Mouse (Mus musculus): Measurements from ENCODE around the gene Il2rg. TPM values are rescaled to one million over a fixed set of nuclear protein-coding genes. Genes with fewer than 3 reads are reported as not detected.

The Il2rg gene
- polyA plus RNA-seq, 1 experiment: 0.84 TPM

DNA sequence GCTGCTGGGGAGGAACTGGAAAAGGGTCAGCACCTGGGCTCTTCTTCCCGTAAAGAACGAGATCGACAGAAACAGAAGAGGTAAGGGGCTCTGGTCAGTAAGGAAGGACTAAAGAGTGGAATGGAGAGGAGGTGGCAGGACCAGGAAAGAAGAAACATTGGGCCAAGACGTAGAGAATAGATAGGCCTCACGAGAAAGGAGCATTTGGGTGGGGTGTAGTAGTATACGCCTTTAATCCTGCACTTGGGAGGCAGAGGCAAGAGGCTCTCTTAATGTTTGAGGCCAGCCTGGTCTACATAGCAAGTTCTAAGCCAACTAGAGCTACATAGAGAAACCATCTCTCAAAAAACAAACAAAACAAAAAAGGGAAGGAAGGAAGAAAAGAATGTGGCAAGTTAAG lies 20.4 kb upstream of the Il2rg start:
- Histone ChIP-seq H3K27me3 (ENCODE audit: control insufficient read depth, insufficient read depth, low read length, poor library complexity, severe bottlenecking) (no peaks in the 10 kb centered on the region), H3K36me3 (ENCODE audit: control insufficient read depth, insufficient read depth, low read length, poor library complexity, severe bottlenecking) (peaks cover 17% of the 10 kb centered on the region)
- TF ChIP-seq POLR2A (IDR thresholded peaks at IDR 0.05; ENCODE audit: insufficient read depth, low read length): no peak
- no peak for TF ChIP-seq EP300 (IDR thresholded peaks at IDR 0.05; ENCODE audit: insufficient read depth, low read depth, low read length)
- no peak for TF ChIP-seq CTCF (IDR thresholded peaks at IDR 0.05; ENCODE audit: low read depth, low read length)

GRCm38 (mm10) chrX:101287543-101287942 lies 19.5 kb upstream of the Il2rg start:
- TF ChIP-seq EP300 (IDR thresholded peaks at IDR 0.05; ENCODE audit: insufficient read depth, low read depth, low read length): no peak
- no peak for TF ChIP-seq CTCF (IDR thresholded peaks at IDR 0.05; ENCODE audit: low read depth, low read length)
- no peak for TF ChIP-seq POLR2A (IDR thresholded peaks at IDR 0.05; ENCODE audit: insufficient read depth, low read length)
- Histone ChIP-seq H3K27me3 (ENCODE audit: control insufficient read depth, insufficient read depth, low read length, poor library complexity, severe bottlenecking) (no peaks in the 10 kb centered on the region), H3K36me3 (ENCODE audit: control insufficient read depth, insufficient read depth, low read length, poor library complexity, severe bottlenecking) (peaks cover 14% of the 10 kb centered on the region), H3K4me1 (ENCODE audit: control insufficient read depth, insufficient read depth, low read length) (no peaks in the 10 kb centered on the region), H3K9me3 (replicated peaks; ENCODE audit: control insufficient read depth, insufficient read depth, low read length, poor library complexity, severe bottlenecking) (no peaks in the 10 kb centered on the region), H3K27ac (ENCODE audit: insufficient read depth, low read length) (no peak overlapping the region), H3K4me3 (ENCODE audit: low read depth, low read length) (no peak overlapping the region), H3K9ac (ENCODE audit: low read depth, poor library complexity, severe bottlenecking) (no peak overlapping the region)

More for the DNA sequence above, 20.4 kb upstream of the Il2rg start:
- H3K9me3 ChIP-seq (replicated peaks; ENCODE audit: control insufficient read depth, insufficient read depth, low read length, poor library complexity, severe bottlenecking): no peaks in the 10 kb centered on the region
- H3K4me1 ChIP-seq (ENCODE audit: control insufficient read depth, insufficient read depth, low read length): no peaks in the 10 kb centered on the region
- no peak overlapping the region for H3K27ac ChIP-seq (ENCODE audit: insufficient read depth, low read length)
- no peak overlapping the region for H3K4me3 ChIP-seq (ENCODE audit: low read depth, low read length)
- H3K9ac ChIP-seq (ENCODE audit: low read depth, poor library complexity, severe bottlenecking): no peak overlapping the region

DNA sequence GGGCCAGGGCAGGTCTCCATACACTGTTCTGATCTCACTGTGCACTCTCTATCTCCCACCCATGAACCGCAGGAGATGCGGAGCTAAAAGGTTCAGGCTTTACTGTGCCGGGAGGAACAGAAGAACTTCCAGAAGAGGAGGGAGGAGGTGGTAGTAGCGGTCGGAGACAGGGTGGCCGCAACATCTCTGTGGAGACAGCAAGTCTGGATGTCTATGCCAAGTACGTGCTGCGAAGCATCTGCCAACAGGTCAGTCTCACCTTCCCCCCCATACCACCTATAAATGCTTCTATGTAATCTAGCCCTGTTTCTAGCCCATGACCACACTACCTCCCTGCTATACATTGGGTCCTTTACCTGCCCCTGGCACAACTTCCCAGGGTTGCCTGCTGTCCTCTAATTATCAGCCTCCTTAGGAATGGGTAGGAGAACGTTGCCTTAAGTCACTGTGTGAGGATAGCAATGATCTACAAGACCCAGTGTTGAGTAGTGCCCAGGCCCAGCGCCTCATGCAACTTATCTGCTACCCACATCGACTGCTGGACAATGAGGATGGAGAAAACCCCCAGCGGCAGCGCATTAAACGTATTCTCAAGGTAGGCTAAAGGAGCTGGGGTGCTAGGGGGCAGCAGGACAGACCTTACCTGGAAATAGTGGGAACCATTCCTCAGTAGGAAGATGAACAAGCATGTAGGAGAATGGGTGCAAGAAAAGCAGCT lies 18.1 kb upstream of the Il2rg start:
- Histone ChIP-seq H3K27me3 (ENCODE audit: control insufficient read depth, insufficient read depth, low read length, poor library complexity, severe bottlenecking) (no peaks in the 10 kb centered on the region), H3K4me3 (ENCODE audit: low read depth, low read length) (no peak overlapping the region), H3K9ac (ENCODE audit: low read depth, poor library complexity, severe bottlenecking) (no peak overlapping the region), H3K27ac (ENCODE audit: insufficient read depth, low read length) (no peak overlapping the region), H3K4me1 (ENCODE audit: control insufficient read depth, insufficient read depth, low read length) (no peaks in the 10 kb centered on the region), H3K36me3 (ENCODE audit: control insufficient read depth, insufficient read depth, low read length, poor library complexity, severe bottlenecking) (peaks cover 14% of the 10 kb centered on the region), H3K9me3 (replicated peaks; ENCODE audit: control insufficient read depth, insufficient read depth, low read length, poor library complexity, severe bottlenecking) (no peaks in the 10 kb centered on the region)
- no peak for TF ChIP-seq POLR2A (IDR thresholded peaks at IDR 0.05; ENCODE audit: insufficient read depth, low read length)
- TF ChIP-seq CTCF (IDR thresholded peaks at IDR 0.05; ENCODE audit: low read depth, low read length): no peak
- no peak for TF ChIP-seq EP300 (IDR thresholded peaks at IDR 0.05; ENCODE audit: insufficient read depth, low read depth, low read length)

DNA sequence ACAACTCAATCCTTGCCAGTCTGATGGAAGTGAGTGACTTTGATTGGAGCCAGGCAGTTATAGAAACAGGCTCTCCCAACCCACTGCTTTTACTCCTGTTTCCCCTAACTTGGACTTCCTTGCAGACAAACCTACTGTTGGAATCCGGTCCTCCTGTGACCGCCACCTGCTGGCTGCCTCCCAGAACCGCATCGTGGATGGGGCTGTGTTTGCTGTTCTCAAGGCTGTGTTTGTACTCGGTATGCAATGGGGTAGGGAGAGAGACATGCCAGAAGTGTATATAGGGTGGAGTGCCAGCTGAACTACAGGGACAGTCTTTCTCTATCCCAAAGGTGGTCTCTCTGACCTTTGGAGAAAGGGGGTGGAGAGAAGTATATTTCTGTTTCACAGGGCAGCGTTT lies 17.5 kb upstream of the Il2rg start:
- Histone ChIP-seq H3K4me1 (ENCODE audit: control insufficient read depth, insufficient read depth, low read length) (no peaks in the 10 kb centered on the region), H3K9me3 (replicated peaks; ENCODE audit: control insufficient read depth, insufficient read depth, low read length, poor library complexity, severe bottlenecking) (no peaks in the 10 kb centered on the region), H3K9ac (ENCODE audit: low read depth, poor library complexity, severe bottlenecking) (no peak overlapping the region), H3K4me3 (ENCODE audit: low read depth, low read length) (no peak overlapping the region), H3K27ac (ENCODE audit: insufficient read depth, low read length) (no peak overlapping the region), H3K27me3 (ENCODE audit: control insufficient read depth, insufficient read depth, low read length, poor library complexity, severe bottlenecking) (no peaks in the 10 kb centered on the region), H3K36me3 (ENCODE audit: control insufficient read depth, insufficient read depth, low read length, poor library complexity, severe bottlenecking) (peaks cover 14% of the 10 kb centered on the region)
- no peak for TF ChIP-seq EP300 (IDR thresholded peaks at IDR 0.05; ENCODE audit: insufficient read depth, low read depth, low read length)
- peak; percentile 74 for TF ChIP-seq CTCF (IDR thresholded peaks at IDR 0.05; ENCODE audit: low read depth, low read length)

DNA sequence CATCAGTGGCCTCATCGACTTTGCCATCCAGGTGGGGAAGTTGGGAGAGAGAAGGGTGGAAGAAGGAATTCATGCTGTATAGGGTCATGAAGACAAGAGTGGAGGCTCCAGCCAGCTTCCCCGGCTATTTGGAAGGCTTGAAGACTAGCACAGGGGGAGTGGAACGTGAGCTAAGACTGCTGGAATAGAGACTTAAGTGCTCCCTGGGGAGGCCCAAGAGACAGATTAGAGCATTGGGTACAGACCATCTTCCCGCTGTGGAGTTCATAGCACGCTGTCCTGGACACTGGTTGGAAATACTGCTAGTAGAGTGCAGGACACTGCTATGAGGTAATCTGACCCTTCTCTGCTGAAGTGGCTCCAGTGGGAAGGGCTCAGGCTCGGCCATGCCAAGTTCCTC lies 14.8 kb upstream of the Il2rg start:
- H3K9ac ChIP-seq (ENCODE audit: low read depth, poor library complexity, severe bottlenecking): no peak overlapping the region
- H3K4me1 ChIP-seq (ENCODE audit: control insufficient read depth, insufficient read depth, low read length): no peaks in the 10 kb centered on the region
- H3K36me3 ChIP-seq (ENCODE audit: control insufficient read depth, insufficient read depth, low read length, poor library complexity, severe bottlenecking): peaks cover 14% of the 10 kb centered on the region
- no peak overlapping the region for H3K27ac ChIP-seq (ENCODE audit: insufficient read depth, low read length)
- H3K27me3 ChIP-seq (ENCODE audit: control insufficient read depth, insufficient read depth, low read length, poor library complexity, severe bottlenecking): no peaks in the 10 kb centered on the region
- no peaks in the 10 kb centered on the region for H3K9me3 ChIP-seq (replicated peaks; ENCODE audit: control insufficient read depth, insufficient read depth, low read length, poor library complexity, severe bottlenecking)
- no peak for TF ChIP-seq EP300 (IDR thresholded peaks at IDR 0.05; ENCODE audit: insufficient read depth, low read depth, low read length)
- TF ChIP-seq CTCF (IDR thresholded peaks at IDR 0.05; ENCODE audit: low read depth, low read length): no peak
- TF ChIP-seq POLR2A (IDR thresholded peaks at IDR 0.05; ENCODE audit: insufficient read depth, low read length): no peak
- no peak overlapping the region for H3K4me3 ChIP-seq (ENCODE audit: low read depth, low read length)

DNA sequence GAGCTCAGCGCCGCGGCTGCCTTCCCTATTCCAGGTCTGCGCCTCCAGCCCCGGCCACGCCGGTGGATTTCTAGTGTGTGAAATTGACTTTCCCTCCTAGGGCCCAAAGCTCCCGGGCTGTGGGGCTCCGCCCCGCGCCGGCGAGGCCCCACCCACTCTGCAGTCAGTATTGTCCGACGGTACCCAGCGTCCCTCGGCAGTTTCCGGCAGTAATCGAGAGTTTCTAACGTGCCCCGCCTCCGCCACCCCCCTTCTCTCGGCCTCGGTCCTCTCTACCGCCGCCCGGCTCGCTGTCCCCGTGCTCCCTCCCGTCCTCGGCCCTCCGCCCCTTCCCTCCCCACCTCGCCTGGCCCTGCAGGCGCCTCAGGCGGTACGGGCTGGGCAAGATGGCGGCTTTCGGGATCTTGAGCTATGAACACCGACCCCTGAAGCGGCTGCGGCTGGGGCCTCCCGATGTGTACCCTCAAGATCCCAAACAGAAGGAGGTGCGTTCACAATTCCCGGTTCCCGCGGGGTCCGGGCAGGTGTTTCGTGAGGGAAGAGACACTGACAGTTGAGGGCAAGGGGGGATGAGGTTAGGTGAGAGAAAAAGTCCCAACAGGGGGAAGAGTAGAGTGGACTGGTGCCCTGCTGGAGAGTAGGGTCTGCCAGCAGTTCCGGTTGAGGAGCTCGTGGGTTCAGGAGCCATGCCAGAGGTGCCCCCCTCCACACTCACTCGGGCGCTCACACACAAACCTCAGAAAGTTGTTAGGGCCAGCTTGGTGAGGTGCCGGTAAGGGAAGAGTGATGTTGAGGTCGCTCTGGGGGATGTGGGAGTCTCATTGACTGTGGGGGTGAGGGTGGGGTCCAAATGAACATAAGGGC lies 6.1 kb upstream of the Il2rg start, which contains the start of gene Med12:
Med12 (plus strand) TSS at position 156 of the 864 bp plus-strand sequence.
- Histone ChIP-seq H3K4me1 (ENCODE audit: control insufficient read depth, insufficient read depth, low read length) (no peaks in the 10 kb centered on the region), H3K9ac (ENCODE audit: low read depth, poor library complexity, severe bottlenecking) (peak within 1 kb of the TSS; percentile 76), H3K27me3 (ENCODE audit: control insufficient read depth, insufficient read depth, low read length, poor library complexity, severe bottlenecking) (no peaks in the 10 kb centered on the region), H3K27ac (ENCODE audit: insufficient read depth, low read length) (peak within 1 kb of the TSS; percentile 76), H3K9me3 (replicated peaks; ENCODE audit: control insufficient read depth, insufficient read depth, low read length, poor library complexity, severe bottlenecking) (no peaks in the 10 kb centered on the region), H3K4me3 (ENCODE audit: low read depth, low read length) (peak within 1 kb of the TSS; percentile 69), H3K36me3 (ENCODE audit: control insufficient read depth, insufficient read depth, low read length, poor library complexity, severe bottlenecking) (peaks cover 10% of the 10 kb centered on the region)
- no peak for TF ChIP-seq POLR2A (IDR thresholded peaks at IDR 0.05; ENCODE audit: insufficient read depth, low read length)
- no peak for TF ChIP-seq CTCF (IDR thresholded peaks at IDR 0.05; ENCODE audit: low read depth, low read length)
- no peak for TF ChIP-seq EP300 (IDR thresholded peaks at IDR 0.05; ENCODE audit: insufficient read depth, low read depth, low read length)
